Mouse (Mus musculus) stomach, postnatal 0 days (tissue): ENCODE data around the gene Specc1. TPM values are rescaled to one million over a fixed set of nuclear protein-coding genes. Genes with fewer than 3 reads are reported as not detected.
"Not testable (repeated sequence)": the region's sequence is repeated elsewhere in the genome, so short reads cannot be mapped to it uniquely, and the experiment has no call there.

Experiments
- ATAC-seq: fragments of 200-750 bp; cut with Nextera tagmentation; 2 replicates; pipeline ENCODE4 v1.8.0; 2017; ENCODE audit not compliant: low FRiP score, low TSS enrichment
- DNase-seq: peaks from one replicate; pipeline ENCODE4 v3.0.0-alpha.2; 2016; ENCODE audit warnings: low spot score
- H3K27ac ChIP-seq: fragments of 300-500 bp; sonication (generic); replicated peaks from 2 replicates; pipeline ENCODE4 v1.5.1; 2014; ENCODE audit warnings: mild to moderate bottlenecking, control low read depth
- H3K27me3 ChIP-seq: fragments of 300-500 bp; sonication (generic); 2 replicates; pipeline ENCODE4 v1.6.1; 2014; ENCODE audit warnings: low read length; ENCODE audit not compliant: control insufficient read depth, insufficient read depth
- H3K36me3 ChIP-seq: fragments of 300-500 bp; sonication (generic); 2 replicates; pipeline ENCODE4 v1.6.1; 2014; ENCODE audit warnings: low read length, mixed read lengths; ENCODE audit not compliant: control insufficient read depth, insufficient read depth
- H3K4me1 ChIP-seq: fragments of 300-500 bp; sonication (generic); replicated peaks from 2 replicates; pipeline ENCODE4 v1.6.1; 2014; ENCODE audit warnings: antibody characterized with exemption; ENCODE audit not compliant: control insufficient read depth, insufficient read depth
- H3K4me2 ChIP-seq: fragments of 300-500 bp; sonication (generic); replicated peaks from 2 replicates; pipeline ENCODE4 v1.6.1; 2014; ENCODE audit warnings: low read depth, mild to moderate bottlenecking, control low read depth, moderate library complexity
- H3K4me3 ChIP-seq: fragments of 300-500 bp; sonication (generic); 2 replicates; pipeline ENCODE4 v1.5.1; 2014; ENCODE audit warnings: low read depth, low read length, control low read depth
- H3K9ac ChIP-seq: fragments of 300-500 bp; sonication (generic); 2 replicates; pipeline ENCODE4 v1.6.1; 2014; ENCODE audit warnings: mild to moderate bottlenecking, low read length, control low read depth, mixed read lengths
- H3K9me3 ChIP-seq: fragments of 300-500 bp; sonication (generic); 2 replicates; pipeline ENCODE4 v1.6.1; 2016; ENCODE audit warnings: low read length; ENCODE audit not compliant: control insufficient read depth
- CTCF ChIP-seq: IDR thresholded peaks from 2 replicates; pipeline ENCODE4 v1.5.1; 2016; ENCODE audit warnings: antibody characterized with exemption, low read depth, mild to moderate bottlenecking, moderate library complexity
- EP300 ChIP-seq: optimal IDR thresholded peaks from 2 replicates; pipeline ENCODE3; 2016; ENCODE audit warnings: antibody characterized with exemption
- WGBS: fragments of 180-500 bp; shearing (Covaris S2); extraction: QIAGEN DNeasy Blood & Tissue Kit; methylation state at CpG from one replicate; pipeline ENCODE4 v1.1.7; 2014; 5-methylcytosine and 5-hydroxymethylcytosine counted together
- polyA plus RNA-seq: library from polyadenylated mRNA; unstranded; fragments of >200 nt; fragmentation: Nextera tagmentation; extraction: Ambion mirVana; gene quantifications from 2 replicates; pipeline ENCODE4 v1.2.1, GENCODE M21; 2015

Specc1 gene
- polyA plus RNA-seq, 1 experiment from 2014 or later, result 3.2 TPM

DNA sequence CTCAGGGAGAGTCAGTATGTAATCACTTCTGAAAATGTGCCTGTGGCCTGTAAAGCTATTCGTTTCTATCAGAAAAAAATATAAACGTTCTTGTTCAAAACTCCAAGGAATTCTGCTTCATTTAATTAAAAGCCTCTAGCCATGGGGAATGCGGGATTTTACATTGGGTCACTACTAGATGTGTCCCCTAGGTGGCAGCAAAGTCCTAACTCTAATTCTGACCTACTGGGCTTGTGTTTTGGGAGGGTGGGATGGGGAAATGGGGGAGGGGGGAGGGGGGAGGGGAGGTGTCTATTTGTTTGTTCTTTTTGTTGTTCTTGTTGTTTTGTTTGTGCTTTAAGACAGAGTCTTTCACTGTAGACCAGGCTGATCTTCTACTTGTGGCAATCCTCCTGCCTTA lies 7.2 kb upstream of the Specc1 start:
- peak; percentile 43 for DNase-seq
- 3% methylated on average over 3 of the region's 3 CpGs for WGBS

DNA sequence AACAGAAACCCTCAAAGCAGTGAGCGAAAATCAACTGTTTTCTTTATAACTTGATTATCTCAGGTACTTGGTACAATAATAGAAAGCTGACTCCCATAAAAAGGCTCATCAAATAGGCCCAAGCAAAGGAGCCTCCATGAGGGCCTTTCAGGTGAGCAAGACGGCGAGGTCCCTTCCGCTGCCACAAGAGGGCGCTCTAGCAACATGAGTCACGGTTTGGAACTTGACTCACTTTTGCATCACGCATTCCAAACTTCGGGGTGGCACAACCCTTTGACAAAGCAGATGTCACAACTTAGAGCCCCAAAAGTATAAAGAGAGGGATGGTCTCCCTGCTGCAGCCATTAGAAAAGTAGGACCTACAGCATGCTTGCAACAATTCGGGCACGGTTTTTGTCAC lies 5.9 kb upstream of the Specc1 start:
- ATAC-seq, result peak; percentile 41; the same call in 1 of the 2 replicates
- no peak overlapping the region for H3K4me2 ChIP-seq

More for the DNA sequence above, 7.2 kb upstream of the Specc1 start:
- Histone ChIP-seq H3K9ac (no peak overlapping the region), H3K36me3 (no peaks in the 10 kb centered on the region), H3K9me3 (no peaks in the 10 kb centered on the region), H3K4me2 (no peak overlapping the region), H3K27me3 (no peaks in the 10 kb centered on the region), H3K4me3 (no peak overlapping the region), H3K27ac (no peak overlapping the region), H3K4me1 (no peaks in the 10 kb centered on the region)
- ATAC-seq, result no peak
- TF ChIP-seq CTCF (peak; percentile 76), EP300 (no peak)

DNA sequence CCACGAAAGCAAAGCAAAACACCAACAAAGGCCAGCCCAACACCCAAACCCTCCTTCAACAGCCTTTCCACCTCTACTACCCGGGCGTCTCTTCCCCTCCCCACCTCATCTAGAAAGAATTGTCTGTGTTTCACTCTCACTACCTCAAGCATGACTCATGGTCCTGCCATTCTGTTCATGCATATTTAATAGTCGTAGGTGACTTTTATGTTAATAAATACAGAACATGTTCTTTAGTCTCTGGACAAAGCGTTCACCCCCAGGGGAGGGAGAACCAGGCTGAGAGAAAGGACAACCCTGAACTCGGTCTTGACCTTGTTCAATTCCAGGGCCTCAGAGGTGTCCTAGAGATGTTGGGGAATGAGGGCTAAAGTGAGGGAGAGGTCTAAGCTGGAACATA lies 1.4 kb upstream of the Specc1 start:
- TF ChIP-seq EP300 (no peak), CTCF (no peak)
- no peak overlapping the region for H3K4me3 ChIP-seq
- DNase-seq, result no peak
- H3K9me3 ChIP-seq, result no peaks in the 10 kb centered on the region
- no peak overlapping the region for H3K4me2 ChIP-seq
- H3K9ac ChIP-seq, result no peak overlapping the region
- H3K27ac ChIP-seq, result no peak overlapping the region
- H3K4me1 ChIP-seq, result no peaks in the 10 kb centered on the region
- H3K36me3 ChIP-seq, result no peaks in the 10 kb centered on the region
- ATAC-seq, result no peak
- peaks cover 6% of the 10 kb centered on the region; the same call in 1 of the 2 replicates for H3K27me3 ChIP-seq
- 59% methylated on average over 6 of the region's 6 CpGs for WGBS

More for the DNA sequence above, 5.9 kb upstream of the Specc1 start:
- H3K27ac ChIP-seq, result no peak overlapping the region
- H3K9me3 ChIP-seq, result no peaks in the 10 kb centered on the region
- H3K27me3 ChIP-seq, result no peaks in the 10 kb centered on the region
- no peak for TF ChIP-seq EP300
- peak; percentile 92 for TF ChIP-seq CTCF
- no peak overlapping the region for H3K4me3 ChIP-seq
- H3K4me1 ChIP-seq, result no peaks in the 10 kb centered on the region
- WGBS, result 18% methylated on average over 10 of the region's 10 CpGs
- no peak overlapping the region for H3K9ac ChIP-seq
- H3K36me3 ChIP-seq, result no peaks in the 10 kb centered on the region
- DNase-seq, result peak; percentile 82

DNA sequence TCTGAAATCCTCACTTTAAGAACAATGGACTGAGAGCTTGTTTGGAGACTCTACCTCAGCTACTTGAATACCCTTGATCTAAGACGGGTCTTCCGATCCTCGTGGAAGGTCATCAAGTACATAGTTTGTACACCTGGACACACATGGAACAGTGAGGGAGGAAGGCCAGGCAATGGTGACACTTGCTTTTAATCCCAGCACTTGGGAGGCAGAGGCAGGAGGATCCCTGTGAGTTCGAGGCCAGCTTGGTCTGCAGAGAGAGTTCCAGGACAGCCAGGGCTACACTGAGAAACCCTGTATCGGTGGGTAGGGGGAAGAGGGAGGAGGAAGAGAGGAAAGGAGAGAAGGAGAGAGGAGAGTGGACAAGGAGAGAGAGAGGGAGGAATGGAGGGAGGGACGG lies 612 bp upstream of the Specc1 start:
- no peak overlapping the region for H3K9ac ChIP-seq
- WGBS, result 74% methylated on average over 6 of the region's 6 CpGs
- H3K9me3 ChIP-seq, result no peaks in the 10 kb centered on the region
- no peaks in the 10 kb centered on the region for H3K36me3 ChIP-seq
- no peak for ATAC-seq
- no peak overlapping the region for H3K27ac ChIP-seq
- DNase-seq, result no peak
- no peak for TF ChIP-seq EP300
- no peak for TF ChIP-seq CTCF
- H3K27me3 ChIP-seq, result peaks cover 6% of the 10 kb centered on the region; the same call in 1 of the 2 replicates
- H3K4me1 ChIP-seq, result no peaks in the 10 kb centered on the region
- no peak overlapping the region for H3K4me3 ChIP-seq
- H3K4me2 ChIP-seq, result no peak overlapping the region

DNA sequence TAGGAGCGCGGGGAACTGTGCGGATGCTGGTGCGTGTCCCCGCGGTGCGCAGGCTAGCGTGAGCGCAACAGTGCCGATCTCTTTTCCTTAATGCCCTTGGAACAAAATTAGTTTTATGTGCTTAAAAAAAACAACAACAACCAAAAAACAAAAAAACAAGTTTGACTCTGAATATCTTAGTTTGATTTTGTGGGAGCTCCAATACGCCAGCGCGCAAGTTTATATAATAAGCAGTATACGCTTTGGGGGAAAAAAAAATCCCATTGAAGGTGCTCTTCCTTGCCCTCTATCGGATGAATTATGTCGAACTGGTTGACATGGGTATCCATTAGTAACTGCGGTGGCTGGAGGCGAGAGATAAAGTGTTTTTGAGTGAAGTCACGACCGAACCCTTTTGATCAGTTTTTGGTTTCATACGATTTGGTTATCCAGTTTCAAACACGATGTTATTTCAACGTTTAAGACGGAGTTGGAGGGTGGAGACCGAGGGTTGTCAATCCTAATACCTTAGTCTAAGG lies 792 bp downstream of the Specc1 start:
- H3K36me3 ChIP-seq, result no peaks in the 10 kb centered on the region
- peaks cover 6% of the 10 kb centered on the region; the same call in 1 of the 2 replicates for H3K27me3 ChIP-seq
- H3K9me3 ChIP-seq, result no peaks in the 10 kb centered on the region
- no peak overlapping the region; the same call in 1 of the 2 replicates for H3K9ac ChIP-seq
- TF ChIP-seq EP300 (no peak), CTCF (peak; percentile 37; the same call in 1 of the 2 replicates)
- H3K4me3 ChIP-seq, result peak overlapping the region; percentile 52
- H3K4me1 ChIP-seq, result no peaks in the 10 kb centered on the region
- no peak overlapping the region for H3K27ac ChIP-seq
- 5% methylated on average over 25 of the region's 25 CpGs for WGBS
- DNase-seq, result no peak
- ATAC-seq, result no peak
- H3K4me2 ChIP-seq, result peak overlapping the region; percentile 94

DNA sequence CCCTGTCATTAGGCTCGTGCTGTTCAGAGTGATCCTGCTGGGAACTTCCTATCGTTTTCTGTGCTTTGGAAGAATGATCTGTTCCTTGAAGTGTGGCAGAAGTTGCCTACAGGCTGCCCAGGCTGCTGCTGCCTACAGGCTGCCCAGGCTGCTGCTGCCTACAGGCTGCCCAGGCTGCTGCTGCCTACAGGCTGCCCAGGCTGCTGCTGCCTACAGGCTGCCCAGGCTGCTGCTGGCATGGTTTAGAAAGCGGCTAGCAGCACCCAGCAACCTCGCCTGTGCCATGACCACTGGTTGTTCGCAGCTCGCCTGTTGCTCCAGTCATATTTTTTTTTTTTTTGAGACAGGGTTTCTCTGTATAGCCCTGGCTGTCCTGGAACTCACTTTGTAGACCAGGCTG lies 2.1 kb downstream of the Specc1 start:
- not testable (repeated sequence) for H3K4me3 ChIP-seq, H3K36me3 ChIP-seq, H3K9ac ChIP-seq, H3K27me3 ChIP-seq, DNase-seq, H3K4me2 ChIP-seq, ATAC-seq, H3K9me3 ChIP-seq, H3K4me1 ChIP-seq, H3K27ac ChIP-seq
- WGBS, result 71% methylated on average over 6 of the region's 6 CpGs
